Mouse (Mus musculus): ENCODE measurements around the gene Ankrd23. TPM values are rescaled to one million over a fixed set of nuclear protein-coding genes. Genes with fewer than 3 reads are reported as not detected.

Ankrd23 gene
- polyA plus RNA-seq, 1 experiment, result 17.9 TPM

- peak overlapping the region; percentile 97 for H3K27ac ChIP-seq (replicated peaks; ENCODE audit: low read depth, low read length)
- H3K4me1 ChIP-seq (ENCODE audit: control insufficient read depth, insufficient read depth, insufficient read length, low read length), result peaks cover 15% of the 10 kb centered on the region
- H3K4me3 ChIP-seq (ENCODE audit: insufficient read depth, low read depth, low read length), result peak overlapping the region; percentile 94
These were observed 20.1 kb upstream of the Ankrd23 start for GRCm38 (mm10) chr1:36556553-36557456.

- peaks cover 8% of the 10 kb centered on the region; the same call in 1 of the 2 replicates for H3K4me1 ChIP-seq (ENCODE audit: control insufficient read depth, insufficient read depth, insufficient read length, low read length)
- H3K4me3 ChIP-seq (ENCODE audit: insufficient read depth, low read depth, low read length), result peak overlapping the region; percentile 94
- peak overlapping the region; percentile 97 for H3K27ac ChIP-seq (replicated peaks; ENCODE audit: low read depth, low read length)
These were observed 19.2 kb upstream of the Ankrd23 start for GRCm38 (mm10) chr1:36555798-36556395.

GRCm38 (mm10) chr1:36554633-36555399 lies 18.1 kb upstream of the Ankrd23 start:
- Histone ChIP-seq H3K4me1 (ENCODE audit: control insufficient read depth, insufficient read depth, insufficient read length, low read length) (peaks cover 6% of the 10 kb centered on the region; the same call in 1 of the 2 replicates), H3K27ac (replicated peaks; ENCODE audit: low read depth, low read length) (peak overlapping the region; percentile 97), H3K4me3 (ENCODE audit: insufficient read depth, low read depth, low read length) (peak overlapping the region; percentile 94)

GRCm38 (mm10) chr1:36552506-36552905 lies 15.8 kb upstream of the Ankrd23 start:
- no peak overlapping the region for H3K27ac ChIP-seq (replicated peaks; ENCODE audit: low read depth, low read length)
- H3K4me1 ChIP-seq (ENCODE audit: control insufficient read depth, insufficient read depth, insufficient read length, low read length), result peaks cover 3% of the 10 kb centered on the region; the same call in 1 of the 2 replicates
- no peak overlapping the region for H3K4me3 ChIP-seq (ENCODE audit: insufficient read depth, low read depth, low read length)

- Histone ChIP-seq H3K4me3 (ENCODE audit: insufficient read depth, low read depth, low read length) (no peak overlapping the region), H3K27ac (replicated peaks; ENCODE audit: low read depth, low read length) (no peak overlapping the region), H3K4me1 (ENCODE audit: control insufficient read depth, insufficient read depth, insufficient read length, low read length) (peaks cover 3% of the 10 kb centered on the region; the same call in 1 of the 2 replicates)
These were observed 15.2 kb upstream of the Ankrd23 start for GRCm38 (mm10) chr1:36551904-36552303.

- Histone ChIP-seq H3K27ac (replicated peaks; ENCODE audit: low read depth, low read length) (no peak overlapping the region), H3K4me3 (ENCODE audit: insufficient read depth, low read depth, low read length) (no peak overlapping the region), H3K4me1 (ENCODE audit: control insufficient read depth, insufficient read depth, insufficient read length, low read length) (peaks cover 5% of the 10 kb centered on the region; the same call in 1 of the 2 replicates)
These were observed 13.6 kb upstream of the Ankrd23 start for GRCm38 (mm10) chr1:36550075-36550863.

GRCm38 (mm10) chr1:36549491-36549890 lies 12.8 kb upstream of the Ankrd23 start:
- Histone ChIP-seq H3K27ac (replicated peaks; ENCODE audit: low read depth, low read length) (no peak overlapping the region), H3K4me1 (ENCODE audit: control insufficient read depth, insufficient read depth, insufficient read length, low read length) (peaks cover 5% of the 10 kb centered on the region; the same call in 1 of the 2 replicates), H3K4me3 (ENCODE audit: insufficient read depth, low read depth, low read length) (no peak overlapping the region)

GRCm38 (mm10) chr1:36548771-36549170 lies 12.1 kb upstream of the Ankrd23 start:
- H3K4me1 ChIP-seq (ENCODE audit: control insufficient read depth, insufficient read depth, insufficient read length, low read length), result peaks cover 5% of the 10 kb centered on the region; the same call in 1 of the 2 replicates
- no peak overlapping the region for H3K4me3 ChIP-seq (ENCODE audit: insufficient read depth, low read depth, low read length)
- no peak overlapping the region for H3K27ac ChIP-seq (replicated peaks; ENCODE audit: low read depth, low read length)

- Histone ChIP-seq H3K4me3 (ENCODE audit: insufficient read depth, low read depth, low read length) (no peak overlapping the region), H3K4me1 (ENCODE audit: control insufficient read depth, insufficient read depth, insufficient read length, low read length) (peaks cover 5% of the 10 kb centered on the region; the same call in 1 of the 2 replicates), H3K27ac (replicated peaks; ENCODE audit: low read depth, low read length) (peak overlapping the region; percentile 17; the same call in 1 of the 2 replicates)
These were observed 11.4 kb upstream of the Ankrd23 start for GRCm38 (mm10) chr1:36547981-36548598.

GRCm38 (mm10) chr1:36546888-36547471 lies 10.3 kb upstream of the Ankrd23 start, which contains the start of gene Ankrd39:
Ankrd39 (minus strand) TSS chr1:36547445.
- Histone ChIP-seq H3K4me3 (ENCODE audit: insufficient read depth, low read depth, low read length) (peak within 1 kb of the TSS; percentile 83), H3K4me1 (ENCODE audit: control insufficient read depth, insufficient read depth, insufficient read length, low read length) (peaks cover 5% of the 10 kb centered on the region; the same call in 1 of the 2 replicates), H3K27ac (replicated peaks; ENCODE audit: low read depth, low read length) (peak within 1 kb of the TSS; percentile 61)

- H3K27ac ChIP-seq (replicated peaks; ENCODE audit: low read depth, low read length), result peak overlapping the region; percentile 67
- H3K4me1 ChIP-seq (ENCODE audit: control insufficient read depth, insufficient read depth, insufficient read length, low read length), result peaks cover 5% of the 10 kb centered on the region; the same call in 1 of the 2 replicates
- peak overlapping the region; percentile 83 for H3K4me3 ChIP-seq (ENCODE audit: insufficient read depth, low read depth, low read length)
These were observed 9.3 kb upstream of the Ankrd23 start for GRCm38 (mm10) chr1:36545845-36546600.

GRCm38 (mm10) chr1:36545382-36545781 lies 8.7 kb upstream of the Ankrd23 start:
- peak overlapping the region; percentile 67 for H3K27ac ChIP-seq (replicated peaks; ENCODE audit: low read depth, low read length)
- peak overlapping the region; percentile 83 for H3K4me3 ChIP-seq (ENCODE audit: insufficient read depth, low read depth, low read length)
- H3K4me1 ChIP-seq (ENCODE audit: control insufficient read depth, insufficient read depth, insufficient read length, low read length), result peaks cover 5% of the 10 kb centered on the region; the same call in 1 of the 2 replicates

GRCm38 (mm10) chr1:36542925-36543324 lies 6.2 kb upstream of the Ankrd23 start:
- Histone ChIP-seq H3K4me3 (ENCODE audit: insufficient read depth, low read depth, low read length) (no peak overlapping the region), H3K4me1 (ENCODE audit: control insufficient read depth, insufficient read depth, insufficient read length, low read length) (peaks cover 9% of the 10 kb centered on the region), H3K27ac (replicated peaks; ENCODE audit: low read depth, low read length) (peak overlapping the region; percentile 15; the same call in 1 of the 2 replicates)

All from brown adipose tissue, adult 24 weeks (tissue).